Mouse (Mus musculus): Measurements from ENCODE around the gene Pebp1. TPM values are rescaled to one million over a fixed set of nuclear protein-coding genes. Genes with fewer than 3 reads are reported as not detected.

The Pebp1 gene
- polyA plus RNA-seq, 1 experiment from 2014 or later = 949 TPM

- no peak for DNase-seq (ENCODE audit: low spot score)
- Histone ChIP-seq H3K27ac (no peak overlapping the region), H3K4me3 (no peak overlapping the region), H3K4me1 (replicated peaks) (peaks cover 21% of the 10 kb centered on the region), H3K9me3 (no peaks in the 10 kb centered on the region), H3K36me3 (peaks cover 81% of the 10 kb centered on the region), H3K27me3 (ENCODE audit: insufficient read depth, poor library complexity, severe bottlenecking) (no peaks in the 10 kb centered on the region)
- 87% methylated on average over 8 of the region's 8 CpGs for WGBS
Measured at GRCm38 (mm10) chr5:117282360-117282759, 5.1 kb downstream of the Pebp1 start.

- H3K36me3 ChIP-seq = peaks cover 81% of the 10 kb centered on the region
- no peaks in the 10 kb centered on the region for H3K27me3 ChIP-seq (ENCODE audit: insufficient read depth, poor library complexity, severe bottlenecking)
- H3K27ac ChIP-seq = no peak overlapping the region
- H3K9me3 ChIP-seq = no peaks in the 10 kb centered on the region
- peaks cover 19% of the 10 kb centered on the region for H3K4me1 ChIP-seq (replicated peaks)
- H3K4me3 ChIP-seq = no peak overlapping the region
- 95% methylated on average over 10 of the region's 10 CpGs for WGBS
- DNase-seq (ENCODE audit: low spot score) = no peak
Measured at GRCm38 (mm10) chr5:117281536-117281935, 5.9 kb downstream of the Pebp1 start.

- H3K9me3 ChIP-seq = no peaks in the 10 kb centered on the region
- H3K27ac ChIP-seq = no peak overlapping the region
- no peak overlapping the region for H3K4me3 ChIP-seq
- 87% methylated on average over 4 of the region's 4 CpGs for WGBS
- peaks cover under 1% of the 10 kb centered on the region; the same call in 1 of the 2 replicates for H3K4me1 ChIP-seq (replicated peaks)
- no peak for DNase-seq (ENCODE audit: low spot score)
- no peaks in the 10 kb centered on the region for H3K27me3 ChIP-seq (ENCODE audit: insufficient read depth, poor library complexity, severe bottlenecking)
- H3K36me3 ChIP-seq = peaks cover 67% of the 10 kb centered on the region
Measured at GRCm38 (mm10) chr5:117279669-117280050, 7.8 kb downstream of the Pebp1 start.

- Histone ChIP-seq H3K36me3 (peaks cover 61% of the 10 kb centered on the region), H3K27ac (no peak overlapping the region), H3K9me3 (no peaks in the 10 kb centered on the region), H3K4me3 (no peak overlapping the region), H3K27me3 (ENCODE audit: insufficient read depth, poor library complexity, severe bottlenecking) (no peaks in the 10 kb centered on the region), H3K4me1 (replicated peaks) (no peaks in the 10 kb centered on the region)
- WGBS = 93% methylated on average over 15 of the region's 15 CpGs
- no peak for DNase-seq (ENCODE audit: low spot score)
Measured at GRCm38 (mm10) chr5:117278809-117279668, 8.4 kb downstream of the Pebp1 start.

GRCm38 (mm10) chr5:117277784-117278183 lies 9.6 kb downstream of the Pebp1 start:
- H3K4me3 ChIP-seq = no peak overlapping the region
- H3K27ac ChIP-seq = no peak overlapping the region
- H3K4me1 ChIP-seq (replicated peaks) = no peaks in the 10 kb centered on the region
- no peaks in the 10 kb centered on the region for H3K27me3 ChIP-seq (ENCODE audit: insufficient read depth, poor library complexity, severe bottlenecking)
- no peak for DNase-seq (ENCODE audit: low spot score)
- WGBS = 96% methylated on average over 6 of the region's 6 CpGs
- H3K36me3 ChIP-seq = peaks cover 50% of the 10 kb centered on the region
- no peaks in the 10 kb centered on the region for H3K9me3 ChIP-seq

- no peak for DNase-seq (ENCODE audit: low spot score)
- 76% methylated on average over 5 of the region's 5 CpGs for WGBS
- Histone ChIP-seq H3K36me3 (peaks cover 22% of the 10 kb centered on the region), H3K4me1 (replicated peaks) (no peaks in the 10 kb centered on the region), H3K27me3 (ENCODE audit: insufficient read depth, poor library complexity, severe bottlenecking) (no peaks in the 10 kb centered on the region), H3K9me3 (no peaks in the 10 kb centered on the region), H3K4me3 (no peak overlapping the region), H3K27ac (no peak overlapping the region)
Measured at GRCm38 (mm10) chr5:117274817-117275216, 12.6 kb downstream of the Pebp1 start.

- Histone ChIP-seq H3K27ac (no peak overlapping the region), H3K4me1 (replicated peaks) (peaks cover 13% of the 10 kb centered on the region; the same call in 1 of the 2 replicates), H3K36me3 (no peaks in the 10 kb centered on the region), H3K27me3 (ENCODE audit: insufficient read depth, poor library complexity, severe bottlenecking) (no peaks in the 10 kb centered on the region), H3K9me3 (no peaks in the 10 kb centered on the region), H3K4me3 (no peak overlapping the region)
- DNase-seq (ENCODE audit: low spot score) = no peak
- 92% methylated on average over 14 of the region's 14 CpGs for WGBS
Measured at GRCm38 (mm10) chr5:117271945-117272344, 15.5 kb downstream of the Pebp1 start.

- 96% methylated on average over 12 of the region's 12 CpGs for WGBS
- no peaks in the 10 kb centered on the region for H3K9me3 ChIP-seq
- DNase-seq (ENCODE audit: low spot score) = no peak
- H3K36me3 ChIP-seq = peaks cover 9% of the 10 kb centered on the region; the same call in 1 of the 2 replicates
- no peak overlapping the region for H3K4me3 ChIP-seq
- no peaks in the 10 kb centered on the region for H3K27me3 ChIP-seq (ENCODE audit: insufficient read depth, poor library complexity, severe bottlenecking)
- H3K27ac ChIP-seq = no peak overlapping the region
- peaks cover 13% of the 10 kb centered on the region; the same call in 1 of the 2 replicates for H3K4me1 ChIP-seq (replicated peaks)
Measured at GRCm38 (mm10) chr5:117269395-117269794, 18.0 kb downstream of the Pebp1 start.

- WGBS = 43% methylated on average over 5 of the region's 5 CpGs
- Histone ChIP-seq H3K36me3 (peaks cover 14% of the 10 kb centered on the region), H3K27me3 (ENCODE audit: insufficient read depth, poor library complexity, severe bottlenecking) (no peaks in the 10 kb centered on the region), H3K9me3 (peaks cover 3% of the 10 kb centered on the region; the same call in 1 of the 2 replicates), H3K4me1 (replicated peaks) (peaks cover 13% of the 10 kb centered on the region; the same call in 1 of the 2 replicates), H3K27ac (peak overlapping the region; percentile 12; the same call in 1 of the 2 replicates), H3K4me3 (no peak overlapping the region)
- no peak for DNase-seq (ENCODE audit: low spot score)
Measured at GRCm38 (mm10) chr5:117268749-117269148, 18.7 kb downstream of the Pebp1 start.

- Histone ChIP-seq H3K4me3 (no peak overlapping the region), H3K36me3 (peaks cover 22% of the 10 kb centered on the region), H3K27ac (no peak overlapping the region), H3K9me3 (peaks cover 6% of the 10 kb centered on the region), H3K27me3 (ENCODE audit: insufficient read depth, poor library complexity, severe bottlenecking) (no peaks in the 10 kb centered on the region), H3K4me1 (replicated peaks) (peaks cover 13% of the 10 kb centered on the region; the same call in 1 of the 2 replicates)
- WGBS = 83% methylated on average over 14 of the region's 14 CpGs
- DNase-seq (ENCODE audit: low spot score) = no peak
Measured at GRCm38 (mm10) chr5:117267913-117268312, 19.5 kb downstream of the Pebp1 start.

GRCm38 (mm10) chr5:117264701-117265100 lies 22.7 kb downstream of the Pebp1 start:
- no peaks in the 10 kb centered on the region for H3K27me3 ChIP-seq (ENCODE audit: insufficient read depth, poor library complexity, severe bottlenecking)
- peaks cover 30% of the 10 kb centered on the region for H3K36me3 ChIP-seq
- H3K9me3 ChIP-seq = peaks cover 6% of the 10 kb centered on the region
- DNase-seq (ENCODE audit: low spot score) = no peak
- H3K4me3 ChIP-seq = no peak overlapping the region
- no peak overlapping the region for H3K27ac ChIP-seq
- 40% methylated on average over 5 of the region's 5 CpGs for WGBS
- H3K4me1 ChIP-seq (replicated peaks) = peaks cover 13% of the 10 kb centered on the region; the same call in 1 of the 2 replicates

- Histone ChIP-seq H3K27me3 (ENCODE audit: insufficient read depth, poor library complexity, severe bottlenecking) (no peaks in the 10 kb centered on the region), H3K4me1 (replicated peaks) (peaks cover 10% of the 10 kb centered on the region; the same call in 1 of the 2 replicates), H3K27ac (no peak overlapping the region), H3K9me3 (peaks cover 6% of the 10 kb centered on the region), H3K4me3 (no peak overlapping the region), H3K36me3 (peaks cover 40% of the 10 kb centered on the region)
- 88% methylated on average over 21 of the region's 21 CpGs for WGBS
- DNase-seq (ENCODE audit: low spot score) = no peak
Measured at GRCm38 (mm10) chr5:117263566-117263965, 23.9 kb downstream of the Pebp1 start.

- no peak for DNase-seq (ENCODE audit: low spot score)
- no peak overlapping the region for H3K27ac ChIP-seq
- H3K4me1 ChIP-seq (replicated peaks) = no peaks in the 10 kb centered on the region
- H3K9me3 ChIP-seq = no peaks in the 10 kb centered on the region
- H3K27me3 ChIP-seq (ENCODE audit: insufficient read depth, poor library complexity, severe bottlenecking) = no peaks in the 10 kb centered on the region
- H3K4me3 ChIP-seq = no peak overlapping the region
- 94% methylated on average over 15 of the region's 15 CpGs for whole genome bisulfite sequencing
- peaks cover 56% of the 10 kb centered on the region for H3K36me3 ChIP-seq
Measured at GRCm38 (mm10) chr5:117258276-117258675, 29.1 kb downstream of the Pebp1 start.

All from hindbrain, embryonic 10.5 days (tissue).